Mouse (Mus musculus): ENCODE results near the gene Gm45837.

Gm45837 gene

GRCm38 (mm10) chr7:101389256-101389655, 21.4 kb upstream of the Gm45837 start:
- in situ Hi-C loops (cut with MboI; ENCODE audit: low sequenced_read_pairs), result no loop called here

- in situ Hi-C loops (cut with MboI; ENCODE audit: low sequenced_read_pairs), result no loop called here
Measured at GRCm38 (mm10) chr7:101391909-101392479, 18.7 kb upstream of the Gm45837 start.

GRCm38 (mm10) chr7:101393015-101393414, 17.7 kb upstream of the Gm45837 start:
- in situ Hi-C loops (cut with MboI; ENCODE audit: low sequenced_read_pairs), result no loop called here

GRCm38 (mm10) chr7:101393694-101394504, 16.8 kb upstream of the Gm45837 start:
- in situ Hi-C loops (cut with MboI; ENCODE audit: low sequenced_read_pairs), result no loop called here

- in situ Hi-C loops (cut with MboI; ENCODE audit: low sequenced_read_pairs), result no loop called here
Measured at GRCm38 (mm10) chr7:101394569-101394968, 16.1 kb upstream of the Gm45837 start.

- in situ Hi-C loops (cut with MboI; ENCODE audit: low sequenced_read_pairs), result no loop called here
Measured at GRCm38 (mm10) chr7:101395471-101395870, 15.2 kb upstream of the Gm45837 start.

GRCm38 (mm10) chr7:101397175-101397574, 13.5 kb upstream of the Gm45837 start:
- in situ Hi-C loops (cut with MboI; ENCODE audit: low sequenced_read_pairs), result no loop called here

- in situ Hi-C loops (cut with MboI; ENCODE audit: low sequenced_read_pairs), result no loop called here
Measured at GRCm38 (mm10) chr7:101401510-101401909, 9.2 kb upstream of the Gm45837 start.

GRCm38 (mm10) chr7:101403831-101404230, 6.9 kb upstream of the Gm45837 start:
- in situ Hi-C loops (cut with MboI; ENCODE audit: low sequenced_read_pairs), result no loop called here

- in situ Hi-C loops (cut with MboI; ENCODE audit: low sequenced_read_pairs), result no loop called here
Measured at GRCm38 (mm10) chr7:101412796-101413195, 2.1 kb downstream of the Gm45837 start.

GRCm38 (mm10) chr7:101414209-101414608, 3.5 kb downstream of the Gm45837 start:
- in situ Hi-C loops (cut with MboI; ENCODE audit: low sequenced_read_pairs), result no loop called here

- in situ Hi-C loops (cut with MboI; ENCODE audit: low sequenced_read_pairs), result no loop called here
Measured at GRCm38 (mm10) chr7:101414661-101415511, 4.2 kb downstream of the Gm45837 start.

GRCm38 (mm10) chr7:101415512-101416100, 4.9 kb downstream of the Gm45837 start:
- in situ Hi-C loops (cut with MboI; ENCODE audit: low sequenced_read_pairs), result no loop called here

- in situ Hi-C loops (cut with MboI; ENCODE audit: low sequenced_read_pairs), result no loop called here
Measured at GRCm38 (mm10) chr7:101416391-101416790, 5.7 kb downstream of the Gm45837 start.

- in situ Hi-C loops (cut with MboI; ENCODE audit: low sequenced_read_pairs), result no loop called here
Measured at GRCm38 (mm10) chr7:101419013-101419770, 8.5 kb downstream of the Gm45837 start.

- in situ Hi-C loops (cut with MboI; ENCODE audit: low sequenced_read_pairs), result no loop called here
Measured at GRCm38 (mm10) chr7:101421529-101421928, 10.8 kb downstream of the Gm45837 start, which contains the start of gene Pde2a. Gene Pde2a, plus strand, starts transcription at chr7:101421691.

GRCm38 (mm10) chr7:101422069-101422468, 11.4 kb downstream of the Gm45837 start:
- in situ Hi-C loops (cut with MboI; ENCODE audit: low sequenced_read_pairs), result no loop called here

- in situ Hi-C loops (cut with MboI; ENCODE audit: low sequenced_read_pairs), result no loop called here
Measured at GRCm38 (mm10) chr7:101422646-101423045, 12.0 kb downstream of the Gm45837 start.

GRCm38 (mm10) chr7:101423970-101424369, 13.3 kb downstream of the Gm45837 start:
- in situ Hi-C loops (cut with MboI; ENCODE audit: low sequenced_read_pairs), result no loop called here

- in situ Hi-C loops (cut with MboI; ENCODE audit: low sequenced_read_pairs), result no loop called here
Measured at GRCm38 (mm10) chr7:101426692-101427091, 16.0 kb downstream of the Gm45837 start.

Data from CH12F3 (cell line).